Mouse (Mus musculus): ENCODE results near the gene Snx7. TPM values are rescaled to one million over a fixed set of nuclear protein-coding genes. Genes with fewer than 3 reads are reported as not detected.

Gene Snx7
- total RNA-seq, 4 experiments from 2014 or later = 45.3 to 50.1 (median 46.2) TPM

- no peak for DNase-seq
These were observed 51.1 kb downstream of the Snx7 start for GRCm38 (mm10) chr3:117817635-117818034.

DNA sequence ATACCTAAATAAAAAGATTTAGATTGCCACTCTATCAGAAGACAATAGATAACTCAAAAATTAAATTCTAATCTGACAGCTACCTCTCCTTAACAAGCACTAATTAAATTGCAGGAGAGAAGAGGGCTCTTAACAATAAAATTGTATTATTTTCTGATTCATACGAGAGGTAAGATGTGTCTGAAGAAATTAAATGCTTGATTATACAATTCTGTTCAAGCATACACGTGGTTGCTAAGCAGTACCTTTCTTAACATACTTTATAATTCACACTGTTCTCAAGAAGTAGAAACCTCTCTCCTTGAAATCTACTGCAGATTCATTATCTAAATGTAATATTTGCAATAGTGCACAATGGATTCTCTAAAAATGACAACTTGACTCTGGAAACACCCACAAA is 54.5 kb downstream of the Snx7 start:
- no peak for DNase-seq

DNA sequence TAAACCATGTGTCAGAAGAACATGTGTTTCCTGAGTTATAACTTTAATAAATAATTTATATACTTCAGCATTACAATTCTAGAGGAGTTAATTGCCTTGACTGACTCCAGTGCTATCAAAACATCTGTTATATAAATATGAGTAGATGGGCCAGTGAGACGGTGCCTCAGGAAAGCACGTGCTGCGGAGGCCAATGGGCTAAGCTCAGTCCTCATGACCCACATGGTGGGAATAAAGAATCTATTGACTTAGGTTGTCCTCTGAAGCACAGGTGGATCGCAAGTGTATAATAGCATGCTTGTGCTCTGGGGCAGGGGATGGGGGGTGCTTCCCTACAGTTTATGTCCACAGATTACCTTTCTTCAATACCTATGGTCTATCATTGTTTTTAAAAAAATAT is 56.6 kb downstream of the Snx7 start:
- no peak for DNase-seq

- DNase-seq = no peak
These were observed 63.0 kb downstream of the Snx7 start for GRCm38 (mm10) chr3:117805782-117806181.

- no peak for DNase-seq
These were observed 74.2 kb downstream of the Snx7 start for GRCm38 (mm10) chr3:117794501-117794900.

GRCm38 (mm10) chr3:117791951-117792350 is 76.8 kb downstream of the Snx7 start:
- DNase-seq = no peak

DNA sequence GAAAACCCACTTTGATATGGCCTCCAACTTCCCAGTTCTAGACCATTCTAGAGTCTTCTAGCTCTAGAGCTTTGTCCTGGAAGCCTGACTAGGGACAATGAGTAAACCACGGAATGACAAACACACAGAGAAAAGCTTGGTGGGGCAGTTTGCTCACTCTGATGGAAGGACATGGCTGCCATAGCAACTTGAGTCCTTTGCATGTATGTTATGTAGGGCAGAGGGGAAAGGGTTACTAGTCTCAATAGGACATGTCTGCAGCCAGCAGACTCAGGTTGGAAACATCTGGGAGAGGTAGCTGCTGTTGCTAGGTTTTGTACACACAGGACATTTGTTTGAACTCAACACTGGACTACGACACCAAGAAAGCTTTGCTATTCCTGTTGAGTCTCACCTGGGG is 77.5 kb downstream of the Snx7 start:
- DNase-seq = no peak

- no peak for DNase-seq
These were observed 79.7 kb downstream of the Snx7 start for GRCm38 (mm10) chr3:117788800-117789693.

GRCm38 (mm10) chr3:117787247-117787646 is 81.5 kb downstream of the Snx7 start:
- DNase-seq = peak; percentile 12

DNA sequence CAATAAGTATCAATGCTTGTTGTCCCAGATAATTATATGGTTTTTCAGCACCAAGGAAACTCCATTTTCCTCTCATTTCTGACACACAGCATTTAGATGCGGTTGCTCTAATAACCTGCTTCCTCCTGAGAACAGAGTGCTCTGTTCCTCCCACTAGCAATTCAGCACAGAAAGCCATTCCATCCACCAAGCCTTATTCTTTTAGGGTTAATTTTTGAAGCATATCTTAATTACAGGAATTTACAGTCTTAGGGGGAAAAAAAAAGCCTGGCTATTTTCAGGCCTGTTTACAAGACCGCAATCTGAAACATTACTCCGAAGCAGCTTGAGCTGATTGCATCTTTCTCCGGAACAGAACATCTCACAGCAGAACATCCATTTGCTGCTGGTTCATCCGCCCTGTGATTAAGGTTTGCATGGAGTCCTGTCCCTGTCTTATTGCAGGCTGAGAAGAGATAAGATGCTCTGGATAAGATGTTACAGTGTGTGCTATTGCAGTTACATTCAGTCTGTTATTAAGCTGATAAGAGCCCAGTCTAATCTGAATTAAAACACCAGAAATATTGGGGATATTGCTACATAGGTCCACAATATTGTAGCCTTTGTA is 116.5 kb downstream of the Snx7 start:
- no peak for DNase-seq

DNA sequence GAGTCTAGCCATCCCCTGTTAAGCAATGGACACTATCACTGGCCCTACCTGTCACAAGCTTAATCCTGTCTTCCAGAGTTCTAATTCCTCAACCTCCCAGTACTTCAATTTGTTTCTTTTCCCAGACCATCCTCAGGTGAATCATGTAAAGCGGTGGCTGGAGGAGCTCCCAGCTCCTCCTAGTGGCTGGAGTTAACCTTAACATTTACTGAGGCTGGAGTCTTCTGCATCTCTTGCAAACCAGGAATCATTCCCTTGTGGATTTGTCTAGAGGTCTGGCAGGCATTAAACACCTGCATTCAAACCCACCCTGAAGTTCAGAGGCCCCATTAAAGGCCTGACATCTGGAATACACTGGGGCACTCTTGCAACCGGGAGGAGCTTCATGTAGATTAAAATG is 117.1 kb downstream of the Snx7 start:
- DNase-seq = no peak

DNA sequence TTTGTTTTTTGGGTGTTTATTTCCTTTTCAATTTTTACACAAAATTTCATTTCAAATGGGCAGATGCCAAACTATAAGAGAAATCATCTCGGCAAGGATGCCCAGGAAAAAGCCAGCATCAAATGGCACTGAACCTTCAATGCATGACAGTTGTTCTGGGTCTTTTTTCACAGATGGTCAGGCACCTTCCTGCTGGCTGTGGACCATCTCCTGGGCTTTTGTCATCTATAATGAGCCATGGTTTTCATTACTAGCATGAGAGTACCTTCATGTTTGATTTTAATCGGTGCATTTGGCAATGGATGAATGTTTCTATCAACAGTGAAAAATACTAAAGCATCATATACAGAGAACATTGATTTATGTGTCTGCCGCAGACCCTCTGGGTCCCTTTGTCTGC is 119.5 kb downstream of the Snx7 start:
- no peak for DNase-seq

- DNase-seq = no peak
These were observed 129.0 kb downstream of the Snx7 start for GRCm38 (mm10) chr3:117739760-117740159.

DNA sequence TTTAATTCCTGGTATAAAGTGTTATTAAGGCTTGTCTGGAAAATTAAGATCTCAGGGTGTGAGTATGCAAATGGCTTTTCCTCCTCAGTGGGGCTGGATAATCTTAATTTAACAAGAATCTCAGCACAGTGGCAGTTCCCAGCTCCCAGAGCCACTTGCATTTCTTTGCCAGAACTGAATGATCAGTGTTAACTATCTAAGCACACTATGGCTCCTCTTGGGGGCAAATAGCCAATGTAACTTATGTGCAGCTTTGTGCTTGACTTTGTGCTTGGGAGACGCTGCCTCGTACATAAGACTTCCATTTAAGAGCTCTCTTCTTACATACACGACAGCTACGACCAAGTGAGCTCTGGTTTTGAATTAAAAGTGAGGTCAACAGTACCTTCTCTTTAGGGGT is 136.1 kb downstream of the Snx7 start:
- DNase-seq = no peak

Small RNA genes within 50 kb of the gene (microRNA-seq; reads per million reads assigned to microRNA genes)
- gene Gm24811 = 0 reads per million in 2 experiments
